Mouse (Mus musculus): ENCODE measurements around the gene Myof.

Gene Myof

DNA sequence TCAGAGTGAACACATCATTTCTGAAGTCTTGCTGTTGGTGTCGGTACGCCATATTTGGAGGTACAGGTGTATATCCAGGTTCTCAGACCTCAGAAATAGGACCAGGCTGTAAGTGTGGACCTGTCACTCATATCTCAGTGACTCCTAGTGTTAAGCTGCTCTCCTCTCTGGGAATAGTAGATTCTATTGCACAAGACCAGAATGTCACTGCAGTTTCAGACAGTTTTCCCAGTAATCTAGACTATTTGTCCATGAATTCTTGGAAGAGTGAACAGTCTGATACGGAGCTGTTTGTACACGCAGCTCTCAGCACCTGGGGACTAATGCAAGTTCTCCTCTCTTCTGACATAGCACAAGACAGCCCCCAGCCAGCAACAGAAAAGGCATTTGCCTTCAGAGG is 42.4 kb downstream of the Myof start:
- no peak for DNase-seq

DNA sequence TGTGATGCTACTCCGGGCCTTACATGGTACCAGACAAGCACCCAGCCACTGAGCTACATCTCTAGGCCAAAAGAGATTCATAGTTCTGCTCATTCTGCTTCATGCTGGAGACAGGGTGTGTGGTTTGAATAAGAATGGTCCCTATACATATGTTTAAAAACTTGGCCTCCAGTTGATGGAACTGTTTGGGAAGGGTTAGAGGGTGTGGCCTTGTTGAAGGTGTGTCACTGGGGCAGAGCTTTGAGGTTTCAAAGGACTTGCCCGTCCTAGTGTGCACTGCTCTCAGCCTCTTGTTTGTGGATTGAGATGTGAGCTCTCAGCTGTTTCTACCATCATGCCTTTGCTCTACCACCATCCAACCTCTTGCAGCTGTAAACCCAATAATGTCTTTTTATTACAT is 43.4 kb downstream of the Myof start:
- DNase-seq: no peak

DNA sequence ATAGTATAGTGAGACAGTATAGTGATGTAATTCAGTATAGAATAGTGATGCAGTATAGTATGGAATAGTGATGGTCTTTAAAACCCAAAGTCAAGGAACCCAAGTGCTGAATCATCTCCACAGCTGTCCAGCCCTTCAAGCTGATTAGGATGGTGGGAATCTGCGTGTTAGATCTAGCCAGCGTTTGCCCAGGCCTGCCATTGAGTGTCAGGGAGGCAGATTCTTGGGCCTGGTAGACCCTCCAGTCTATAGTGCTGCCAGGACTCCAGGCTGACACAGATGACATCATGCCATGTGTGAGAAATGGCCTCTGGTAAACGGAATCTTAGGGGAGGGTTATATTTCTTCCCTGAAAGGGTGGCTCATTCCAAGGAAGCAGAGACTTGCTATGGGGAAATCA is 49.1 kb downstream of the Myof start:
- DNase-seq: no peak

DNA sequence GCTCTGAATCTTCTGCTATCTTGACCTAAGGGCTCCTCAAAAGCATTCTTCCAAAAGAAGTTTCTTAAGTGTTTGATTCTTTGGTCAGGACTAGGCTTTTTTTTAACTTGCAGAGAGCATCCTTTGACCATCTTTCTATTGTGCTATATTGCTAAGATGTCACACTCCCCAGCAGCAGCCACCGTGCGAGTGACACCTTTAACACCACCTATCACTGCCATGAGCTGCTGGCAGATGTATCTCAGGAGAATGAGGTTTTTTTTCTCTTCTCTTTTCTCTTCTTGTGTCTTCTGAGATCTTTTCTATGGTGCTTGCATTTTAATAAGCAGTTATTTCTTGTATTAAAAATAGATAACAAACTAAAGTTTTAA is 51.2 kb downstream of the Myof start:
- no peak for DNase-seq

DNA sequence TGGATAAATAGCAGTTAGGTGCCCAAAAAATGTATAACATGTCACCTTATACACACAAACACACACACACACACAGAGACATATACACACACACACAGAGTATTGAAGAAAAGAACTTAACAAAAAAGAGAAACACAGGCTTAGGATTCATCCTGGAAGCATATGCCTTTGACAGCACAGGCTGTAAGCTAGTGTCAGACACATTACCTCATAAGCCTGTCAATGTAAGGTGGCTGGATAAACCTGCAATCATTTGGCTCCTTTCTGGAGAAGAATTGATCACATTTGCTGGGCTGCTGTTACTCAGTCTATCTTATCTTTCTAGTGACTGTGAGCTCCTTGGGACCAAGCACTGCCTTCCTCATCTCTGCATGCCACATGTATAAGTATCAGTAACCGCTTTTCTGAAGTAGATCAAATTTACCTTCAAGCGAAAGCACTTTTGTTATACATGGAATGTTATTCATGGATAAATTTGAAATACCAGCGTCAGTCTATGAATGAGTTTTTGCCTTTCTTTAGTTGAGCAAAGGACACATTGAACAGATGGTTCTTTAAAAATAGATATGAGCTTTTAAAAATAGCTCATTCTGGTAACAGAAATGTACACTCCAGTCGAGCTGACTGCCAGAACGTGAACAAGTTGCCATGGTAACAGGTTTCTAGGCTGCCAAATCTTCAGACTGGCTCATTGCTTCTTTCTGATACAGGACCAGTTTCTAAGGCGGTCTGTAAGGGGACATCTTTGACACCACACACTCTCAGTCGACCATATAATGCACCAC is 51.8 kb downstream of the Myof start:
- DNase-seq: peak; percentile 39

DNA sequence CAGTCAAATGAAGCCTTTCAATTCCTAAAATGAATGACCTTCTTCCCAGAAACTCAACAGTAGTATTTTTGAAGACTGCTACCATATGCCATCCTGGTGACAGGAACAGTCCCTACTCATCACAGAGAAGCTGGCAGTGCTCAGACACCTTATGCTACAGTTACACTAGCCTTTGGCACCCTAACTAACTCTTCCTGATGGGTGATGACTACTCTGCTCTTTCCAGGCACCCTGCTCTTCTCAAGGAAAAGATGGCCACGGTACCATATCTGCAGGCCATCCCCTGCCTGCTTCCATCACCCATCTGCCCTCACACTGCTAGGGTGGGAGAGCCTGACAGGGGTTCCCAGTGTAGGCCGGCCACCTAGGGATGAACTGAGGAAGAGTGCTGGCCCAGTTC is 53.4 kb downstream of the Myof start:
- no peak for DNase-seq

DNA sequence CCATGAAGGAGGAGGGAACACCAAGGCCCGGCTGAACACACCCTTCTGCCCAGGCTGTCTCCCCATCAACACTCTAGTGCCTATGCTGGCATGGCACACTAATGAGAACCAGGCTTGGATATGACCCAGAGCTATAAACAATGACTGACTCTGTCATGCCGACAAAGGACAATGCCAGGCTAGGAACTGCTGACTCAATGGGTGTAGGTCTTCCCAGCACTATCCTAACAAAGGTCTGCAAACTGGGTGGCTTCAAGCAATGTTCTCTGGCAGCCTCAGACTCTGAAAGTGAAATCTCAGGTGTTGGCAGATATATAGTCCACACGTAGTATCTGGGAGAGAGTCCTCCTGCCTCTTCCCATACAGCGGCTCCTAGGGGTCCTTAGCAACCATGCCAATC is 55.2 kb downstream of the Myof start:
- DNase-seq: peak; percentile 67

DNA sequence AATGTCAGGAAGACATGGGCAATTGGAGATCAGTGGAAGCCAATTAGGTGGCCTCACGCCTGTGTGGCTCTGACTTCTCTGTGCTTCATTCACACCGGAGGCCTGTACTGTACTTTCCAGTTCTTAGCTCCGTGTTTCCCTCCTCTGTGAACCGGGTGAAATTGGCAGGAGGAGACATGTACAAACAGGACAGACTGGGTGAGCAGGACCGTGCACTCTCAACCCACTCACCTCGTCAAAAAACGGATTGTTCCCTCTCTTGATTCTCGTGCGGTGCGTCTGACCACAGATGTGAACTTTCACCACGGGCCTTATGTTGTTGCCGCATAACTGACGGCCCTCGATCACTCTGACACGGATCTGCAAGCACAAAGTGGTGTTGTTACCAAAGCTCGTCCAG is 57.6 kb downstream of the Myof start:
- no peak for DNase-seq

DNA sequence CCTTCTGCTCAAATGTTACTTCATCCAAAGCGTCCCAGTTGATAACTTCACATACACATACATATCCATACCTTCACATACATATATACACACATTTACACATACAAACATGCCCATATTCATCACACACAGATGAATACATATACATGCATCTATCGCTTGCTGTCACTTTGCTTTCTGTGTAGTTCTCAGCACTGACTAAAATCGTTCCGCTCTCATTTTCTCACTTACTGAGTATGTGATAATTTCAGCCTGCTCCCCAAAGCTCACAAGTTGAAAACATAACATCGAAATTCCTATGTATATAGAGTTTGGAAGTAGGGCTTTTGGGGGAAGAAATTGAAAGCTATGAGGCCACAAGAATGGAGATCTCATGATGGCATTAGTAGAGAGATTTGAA is 67.4 kb downstream of the Myof start:
- DNase-seq: no peak

DNA sequence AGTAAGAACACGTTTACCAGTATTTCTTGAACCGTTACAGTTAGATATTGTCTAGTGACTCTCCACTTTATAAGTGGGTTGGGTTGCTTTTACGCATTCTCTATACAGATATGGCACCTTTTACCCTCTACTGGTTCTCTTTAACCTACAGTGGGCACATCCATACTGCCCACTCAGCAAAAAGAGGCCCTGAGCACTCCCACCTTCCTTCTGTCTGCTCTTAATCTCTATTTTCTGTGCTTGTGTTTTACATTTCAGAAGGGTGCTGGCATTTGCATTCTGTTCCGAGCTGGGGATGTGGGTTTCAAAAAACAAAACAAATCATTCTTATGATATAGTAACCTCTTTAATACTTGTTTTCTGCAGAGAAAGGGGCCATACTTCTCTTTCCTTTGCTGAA is 72.8 kb downstream of the Myof start:
- no peak for DNase-seq

DNA sequence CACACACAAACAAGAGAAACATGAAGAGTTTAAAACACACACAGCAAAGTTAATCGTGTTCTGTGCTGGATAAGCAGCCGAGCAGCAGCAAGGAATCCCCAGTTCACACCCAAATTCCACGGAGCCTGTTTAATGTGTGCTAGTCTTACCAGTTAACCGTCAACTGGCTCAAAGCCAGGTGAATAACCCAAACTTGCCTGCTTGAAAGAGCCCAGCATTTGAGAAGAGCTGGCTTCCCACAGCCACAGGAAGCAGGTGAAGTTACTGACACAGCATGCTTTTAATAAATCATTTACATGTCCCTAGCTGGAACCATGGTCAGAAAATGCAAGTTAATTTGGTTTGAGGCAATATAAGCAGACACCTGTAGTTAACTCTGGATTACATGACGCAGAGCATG is 73.4 kb downstream of the Myof start:
- DNase-seq: no peak

DNA sequence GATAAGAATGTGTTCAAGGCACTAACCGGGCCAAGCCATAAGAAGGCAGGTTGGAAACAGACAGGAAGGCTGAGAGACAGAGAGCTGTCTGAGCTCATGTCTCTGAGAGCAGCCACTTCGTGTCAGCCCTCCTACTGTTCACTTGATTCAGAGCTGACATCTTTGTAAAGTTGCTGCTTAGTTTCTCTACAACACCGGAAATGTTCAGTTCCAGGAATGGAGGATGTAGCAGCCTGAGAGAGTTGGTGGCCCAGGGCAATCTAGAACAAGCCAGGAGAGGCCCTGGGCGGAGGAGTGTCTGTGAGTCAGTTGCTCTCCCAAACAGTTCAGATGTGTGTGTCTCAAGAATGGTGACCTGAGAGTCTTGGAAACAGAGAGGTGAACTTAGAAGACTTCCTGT is 77.5 kb downstream of the Myof start:
- DNase-seq: no peak

DNA sequence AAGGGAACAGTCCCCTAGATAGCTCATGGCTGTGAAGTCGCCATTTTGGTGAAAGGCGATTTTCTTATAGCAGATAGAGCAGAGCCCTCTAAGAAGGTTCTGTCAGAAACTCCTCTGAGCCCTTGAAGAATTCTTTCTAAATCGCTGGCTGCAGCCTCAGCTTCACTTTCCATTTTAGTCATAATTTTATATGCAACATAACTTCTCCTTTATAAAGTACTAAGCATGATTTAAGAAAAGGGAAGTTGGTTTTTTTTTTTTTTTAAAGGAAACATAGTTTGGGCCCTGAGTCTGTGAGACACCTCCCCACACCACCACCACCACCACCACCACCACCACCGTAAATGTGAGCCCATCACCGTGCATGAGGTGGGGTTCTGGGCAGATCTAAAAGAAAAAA is 80.0 kb downstream of the Myof start:
- no peak for DNase-seq

DNA sequence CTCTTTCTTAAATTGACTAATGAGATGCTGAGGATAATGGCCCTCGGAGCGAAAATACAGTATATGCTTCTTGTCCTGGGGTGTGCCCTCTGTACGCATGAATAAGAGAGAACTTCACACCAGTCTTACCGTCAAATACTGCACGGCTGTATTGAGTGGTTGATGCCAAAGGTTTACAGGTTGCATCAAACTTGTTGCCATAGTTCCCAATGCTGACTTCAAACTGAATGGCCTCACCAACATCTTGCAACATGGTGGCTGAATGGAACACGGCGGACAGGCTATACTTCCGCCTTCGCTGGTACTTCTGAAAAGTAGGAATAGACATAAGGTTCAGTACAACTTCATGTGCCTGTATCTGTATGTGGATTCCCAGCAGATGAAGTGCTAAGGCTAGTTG is 82.6 kb downstream of the Myof start:
- DNase-seq: no peak

DNA sequence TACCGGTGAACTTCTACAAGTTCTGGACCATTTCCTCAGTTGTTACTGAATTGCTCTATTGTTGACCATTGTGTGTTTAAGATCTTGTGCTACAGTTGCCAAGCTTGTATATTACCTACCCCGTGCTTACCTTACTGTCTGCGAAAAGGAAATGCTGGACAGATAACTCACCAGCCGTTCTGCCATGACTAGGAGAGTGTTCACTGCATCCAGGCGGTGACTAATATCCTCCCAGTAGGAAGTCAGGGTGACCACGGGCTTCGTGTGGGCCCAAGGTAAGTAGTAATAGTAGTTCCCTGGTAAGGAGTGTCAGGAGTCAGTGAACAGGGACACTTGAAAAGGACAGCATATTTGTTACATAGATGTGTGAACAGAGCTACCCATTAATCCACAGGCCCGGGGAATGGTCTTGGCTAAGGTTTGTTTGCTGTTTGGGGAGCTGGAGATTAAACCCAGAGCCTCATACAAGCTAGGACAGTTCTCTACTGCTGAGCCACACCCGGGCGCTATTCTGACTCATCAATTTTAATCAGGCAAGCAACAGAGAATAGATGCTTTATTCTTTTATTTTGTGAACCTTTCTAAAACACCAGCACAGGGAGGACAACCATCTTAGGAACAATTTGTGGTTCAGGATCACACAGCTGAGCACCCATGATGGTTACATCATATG is 83.7 kb downstream of the Myof start:
- no peak for DNase-seq

DNA sequence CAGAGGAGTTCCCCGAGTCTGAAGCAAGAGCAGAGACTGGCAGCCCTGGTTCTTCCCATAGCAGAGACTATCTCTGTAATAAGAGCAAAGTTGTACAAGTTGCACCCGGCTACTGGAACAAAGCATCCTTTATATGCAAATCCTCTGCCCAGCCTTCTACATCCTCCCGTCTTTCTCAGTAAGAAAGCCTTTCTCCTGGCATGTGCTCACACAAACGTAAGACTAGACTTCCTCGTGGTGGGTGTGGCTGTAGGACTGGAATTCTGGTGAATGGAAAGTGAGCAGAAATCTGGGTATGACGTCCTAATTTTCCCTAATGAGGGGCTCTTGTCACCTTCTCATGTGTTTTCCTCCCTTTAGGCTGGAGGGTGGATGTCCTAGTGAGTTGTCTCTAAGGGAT is 84.3 kb downstream of the Myof start:
- no peak for DNase-seq

DNA sequence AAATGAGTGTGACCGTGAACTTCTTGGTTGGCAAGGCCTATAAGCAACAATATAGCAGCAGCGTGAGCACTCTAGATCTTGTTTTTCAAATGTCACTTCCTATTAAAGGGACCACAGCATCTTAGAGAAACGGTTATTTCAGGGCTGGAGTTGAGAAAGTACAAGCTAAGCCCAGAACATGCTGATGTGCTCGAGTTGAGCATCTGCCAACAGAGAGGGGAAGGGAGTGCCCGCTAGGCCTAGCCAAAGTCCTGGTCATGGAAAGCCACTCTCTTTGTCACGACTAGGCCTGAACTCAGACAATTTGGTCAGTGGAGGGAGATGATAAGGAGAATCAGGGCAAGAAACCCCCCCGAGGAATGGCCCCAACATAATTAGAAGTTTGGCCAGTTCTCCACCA is 86.1 kb downstream of the Myof start:
- DNase-seq: no peak

DNA sequence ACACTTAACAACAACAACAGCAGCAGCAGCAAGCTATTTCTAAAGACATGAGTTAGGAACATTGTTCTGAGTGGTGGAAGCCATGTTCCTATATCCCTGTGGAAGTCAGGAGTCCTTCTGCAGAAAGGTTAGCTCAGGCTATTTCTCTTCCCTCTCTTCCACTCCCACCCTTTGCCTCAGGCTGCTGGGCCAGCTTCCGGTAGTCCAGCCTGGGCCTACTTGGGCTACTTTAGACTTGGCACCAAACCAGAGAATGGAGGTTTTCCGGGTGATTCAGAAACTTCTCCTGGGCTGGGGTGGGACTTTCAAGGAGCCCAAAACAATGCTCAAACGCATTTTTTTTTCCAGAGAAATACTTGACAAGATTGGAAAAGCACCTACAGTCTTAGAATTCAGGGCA is 87.4 kb downstream of the Myof start:
- DNase-seq: no peak

DNA sequence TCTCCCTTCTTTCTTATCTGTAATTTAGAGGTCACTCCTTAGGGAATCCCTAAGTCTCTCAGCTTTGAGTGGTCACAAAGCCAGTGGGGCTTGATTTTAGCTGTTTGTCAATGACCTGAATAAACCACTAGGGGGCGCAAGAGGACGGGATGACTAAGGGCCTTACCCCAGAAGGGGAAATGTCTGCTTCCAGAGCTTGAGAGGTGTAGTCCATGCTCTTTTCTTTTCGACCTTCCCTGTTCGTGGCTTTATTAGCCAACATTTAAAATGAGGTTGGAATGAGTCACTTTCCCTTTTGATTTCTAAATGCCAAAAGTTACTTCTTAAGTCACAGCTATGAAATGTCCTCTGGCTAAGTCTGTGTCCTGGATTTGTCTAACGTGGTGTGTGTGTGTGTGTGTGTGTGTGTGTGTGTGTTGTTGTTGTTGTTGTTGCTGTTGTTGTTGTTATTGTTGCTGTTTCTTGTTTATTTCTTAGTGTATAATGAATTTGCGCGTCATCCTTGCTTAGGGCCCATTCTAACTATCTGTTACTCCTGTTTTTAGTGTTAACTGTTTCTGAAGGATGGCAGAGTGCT is 87.9 kb downstream of the Myof start:
- DNase-seq: peak; percentile 86

DNA sequence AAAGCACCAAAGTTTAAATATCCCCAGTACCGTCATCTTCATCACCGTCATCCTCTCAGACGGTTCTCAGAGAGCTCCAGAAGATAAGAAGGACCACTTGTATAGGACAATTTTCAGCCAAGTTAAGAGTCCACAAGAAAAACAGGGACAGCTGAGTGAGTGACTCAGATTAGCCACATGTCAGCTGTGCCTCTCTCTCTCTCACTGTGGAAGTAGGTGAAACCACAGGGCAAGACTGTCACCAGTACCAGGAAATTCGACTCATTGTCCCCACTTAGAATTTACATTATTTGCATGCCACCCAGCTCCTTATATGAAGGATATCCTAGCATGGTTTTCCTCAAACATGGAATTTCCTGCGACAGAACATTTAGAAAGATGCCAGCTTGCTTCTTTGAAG is 88.6 kb downstream of the Myof start:
- DNase-seq: no peak

DNA sequence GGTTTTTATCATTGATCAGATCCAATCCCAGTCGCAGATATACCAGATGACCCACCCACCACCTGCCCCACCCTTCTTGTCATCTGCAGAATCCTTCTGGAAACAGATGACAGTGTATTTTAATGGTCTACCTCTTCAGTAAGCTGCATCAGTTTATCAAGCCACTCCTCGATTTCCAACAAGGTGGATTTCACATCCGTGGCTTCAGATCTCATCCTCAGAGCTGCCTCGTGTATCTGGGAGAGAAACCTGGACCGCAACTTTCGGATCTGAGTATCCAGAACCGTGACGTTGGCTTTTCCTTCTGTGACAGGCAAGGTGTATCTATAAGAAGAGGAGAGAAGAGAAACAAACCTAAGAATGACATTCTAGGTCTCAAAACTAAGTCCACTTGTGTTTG is 89.1 kb downstream of the Myof start:
- no peak for DNase-seq

DNA sequence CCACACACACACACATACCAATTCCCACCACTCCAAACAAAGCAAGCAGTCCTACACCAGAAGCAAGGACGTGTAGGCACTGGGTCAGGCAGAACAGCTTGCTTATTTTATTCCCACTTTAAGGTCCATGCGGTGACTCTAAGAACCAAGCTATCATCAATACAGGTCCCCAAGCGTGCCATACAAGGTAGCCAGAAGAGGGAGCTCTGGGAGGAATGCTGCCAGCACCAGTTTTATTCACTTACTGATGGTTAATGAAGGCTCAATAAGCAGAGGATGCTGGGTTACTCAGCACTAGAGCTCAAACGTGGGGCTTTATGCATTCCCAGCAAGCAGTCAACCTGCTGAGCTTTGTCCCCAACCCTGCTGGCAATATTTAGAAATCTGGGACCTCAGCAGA is 96.7 kb downstream of the Myof start:
- DNase-seq: peak; percentile 30

DNA sequence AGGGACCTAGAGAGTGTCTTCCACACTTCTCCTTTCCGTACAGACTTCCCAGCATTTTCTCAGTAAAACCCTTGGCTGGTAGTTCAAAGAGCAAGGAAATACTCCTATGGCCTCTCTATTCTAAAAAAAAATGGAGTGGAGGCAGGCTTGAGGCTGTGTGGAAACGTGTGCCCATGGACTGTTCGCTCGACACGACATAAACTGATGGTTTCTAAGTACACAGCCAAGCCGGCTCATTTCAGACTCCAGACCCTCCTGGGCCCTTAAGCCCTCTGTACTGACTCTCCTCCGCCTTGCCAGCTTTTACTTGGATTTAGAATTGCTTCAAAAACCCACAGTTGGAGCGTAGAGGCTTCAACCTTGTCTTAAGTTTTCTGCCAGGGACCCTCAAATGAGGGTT is 97.3 kb downstream of the Myof start:
- DNase-seq: no peak

DNA sequence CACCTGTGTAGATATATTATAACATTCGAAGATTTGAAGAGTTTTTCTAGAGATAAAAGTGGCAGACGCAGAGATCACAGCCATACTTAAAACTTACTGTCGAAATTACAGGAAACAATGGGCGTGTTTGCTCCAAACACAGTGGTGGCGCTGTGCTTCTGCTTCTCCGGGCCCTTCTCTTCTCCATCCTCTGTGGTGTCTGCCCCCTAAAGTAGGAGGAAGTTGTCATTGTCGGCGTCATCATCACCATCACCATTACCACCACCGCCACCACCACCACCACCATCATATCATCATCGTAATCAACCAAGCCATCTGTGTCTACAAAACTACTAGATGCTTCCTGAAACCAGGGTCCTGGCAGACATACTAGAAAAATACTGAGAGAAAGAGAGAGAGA is 104.2 kb downstream of the Myof start:
- no peak for DNase-seq

DNA sequence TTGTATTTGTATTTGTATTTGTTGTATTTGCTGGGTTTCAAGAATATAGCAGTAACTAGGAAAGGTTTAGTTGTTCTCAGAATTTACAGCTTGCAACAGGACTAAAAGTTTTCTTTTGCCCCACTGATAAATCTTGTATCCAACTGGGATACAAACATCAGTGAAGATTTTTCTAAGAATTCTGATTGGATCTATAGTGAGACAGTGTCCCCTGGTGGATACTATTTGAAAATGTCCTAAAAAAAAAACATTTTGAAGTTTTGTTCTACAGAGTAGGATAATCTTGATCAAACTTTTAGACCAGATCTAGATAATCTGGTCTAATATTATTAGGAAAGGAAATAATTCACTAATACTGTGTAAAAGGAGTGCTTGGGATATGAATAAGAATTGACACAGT is 106.3 kb downstream of the Myof start:
- DNase-seq: peak; percentile 33
